Mouse (Mus musculus): ENCODE data around the gene Gm20388. TPM values are rescaled to one million over a fixed set of nuclear protein-coding genes. Genes with fewer than 3 reads are reported as not detected.
A peak's percentile ranks its signal among the peaks of the same experiment; 100 is the strongest.

Gene Gm20388
- total and polyA plus RNA-seq, 2 experiments from 2014 or later = 51.3 TPM; not detected in 1

- H3K4me2 ChIP-seq (ENCODE audit: low read depth) = no peak overlapping the region
- no peak overlapping the region for H3K9ac ChIP-seq
- no peak overlapping the region for H3K4me3 ChIP-seq (ENCODE audit: low read depth, low read length)
- no peak for ATAC-seq
- 82% methylated on average over 7 of the region's 7 CpGs for WGBS
- no peak for DNase-seq
- H3K9me3 ChIP-seq (ENCODE audit: low read length) = no peaks in the 10 kb centered on the region
- H3K4me1 ChIP-seq (ENCODE audit: insufficient read depth) = no peaks in the 10 kb centered on the region
- no peak overlapping the region for H3K27ac ChIP-seq (ENCODE audit: low read depth, low read length)
- H3K27me3 ChIP-seq (ENCODE audit: insufficient read depth, low read length) = no peaks in the 10 kb centered on the region
- no peak for TF ChIP-seq CTCF (IDR thresholded peaks at IDR 0.05; ENCODE audit: low read depth)
- H3K36me3 ChIP-seq (ENCODE audit: insufficient read depth) = peaks cover 65% of the 10 kb centered on the region
Measured at GRCm38 (mm10) chr8:123902653-123903052, 3992.0 kb downstream of the Gm20388 start.

DNA sequence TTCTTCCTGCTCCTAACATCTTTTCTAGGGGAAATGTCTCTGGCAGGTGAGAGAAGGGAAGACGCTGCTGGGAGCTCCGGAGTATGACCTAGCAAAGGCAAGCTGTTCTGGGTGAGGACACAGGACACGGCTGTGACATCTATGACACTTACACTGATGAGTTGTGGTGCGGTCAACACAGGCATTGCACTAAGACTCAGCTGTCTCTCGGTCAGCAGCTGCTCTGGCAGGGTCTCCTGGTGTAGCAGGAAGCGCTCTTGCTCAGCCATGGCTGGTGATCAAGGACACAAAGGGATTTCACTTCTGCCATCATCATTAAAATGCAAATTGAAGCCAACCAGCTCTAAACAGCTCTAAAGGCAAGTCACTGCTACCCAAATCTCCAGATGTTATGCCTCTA, 3997.0 kb downstream of the Gm20388 start:
- H3K4me2 ChIP-seq (ENCODE audit: low read depth) = no peak overlapping the region
- DNase-seq (no peak), ATAC-seq (no peak)
- 90% methylated on average over 6 of the region's 6 CpGs for WGBS
- no peak overlapping the region for H3K4me3 ChIP-seq (ENCODE audit: low read depth, low read length)
- no peak overlapping the region for H3K9ac ChIP-seq
- H3K27me3 ChIP-seq (ENCODE audit: insufficient read depth, low read length) = no peaks in the 10 kb centered on the region
- no peaks in the 10 kb centered on the region for H3K9me3 ChIP-seq (ENCODE audit: low read length)
- no peak for TF ChIP-seq CTCF (IDR thresholded peaks at IDR 0.05; ENCODE audit: low read depth)
- peaks cover 71% of the 10 kb centered on the region for H3K36me3 ChIP-seq (ENCODE audit: insufficient read depth)
- H3K27ac ChIP-seq (ENCODE audit: low read depth, low read length) = no peak overlapping the region
- H3K4me1 ChIP-seq (ENCODE audit: insufficient read depth) = no peaks in the 10 kb centered on the region

GRCm38 (mm10) chr8:123912265-123912664, 4001.6 kb downstream of the Gm20388 start:
- WGBS = 90% methylated on average over 4 of the region's 4 CpGs
- H3K4me3 ChIP-seq (ENCODE audit: low read depth, low read length) = no peak overlapping the region
- H3K27ac ChIP-seq (ENCODE audit: low read depth, low read length) = no peak overlapping the region
- H3K9ac ChIP-seq = no peak overlapping the region
- DNase-seq (no peak), ATAC-seq (no peak)
- no peaks in the 10 kb centered on the region for H3K27me3 ChIP-seq (ENCODE audit: insufficient read depth, low read length)
- no peak for TF ChIP-seq CTCF (IDR thresholded peaks at IDR 0.05; ENCODE audit: low read depth)
- no peak overlapping the region for H3K4me2 ChIP-seq (ENCODE audit: low read depth)
- H3K4me1 ChIP-seq (ENCODE audit: insufficient read depth) = no peaks in the 10 kb centered on the region
- peaks cover 72% of the 10 kb centered on the region for H3K36me3 ChIP-seq (ENCODE audit: insufficient read depth)
- no peaks in the 10 kb centered on the region for H3K9me3 ChIP-seq (ENCODE audit: low read length)

DNA sequence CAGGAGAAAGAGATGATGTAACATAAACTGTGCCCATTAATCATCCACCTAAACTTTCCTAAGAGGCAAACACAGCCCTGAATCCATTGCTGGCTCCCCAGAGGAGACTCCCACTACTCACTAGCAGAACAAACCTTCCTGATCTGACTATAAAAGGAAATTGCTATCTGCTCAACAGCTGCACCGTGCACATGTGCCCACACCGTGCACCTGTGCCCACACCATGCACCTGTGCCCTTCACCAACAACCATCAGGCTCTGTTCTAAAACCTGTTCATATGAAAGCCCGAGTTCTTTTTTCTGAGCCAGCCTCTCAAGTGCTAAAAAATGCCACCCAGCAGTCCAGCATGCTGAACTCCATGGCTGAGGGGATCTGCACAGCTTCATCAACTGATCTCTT, 4004.0 kb downstream of the Gm20388 start:
- Histone ChIP-seq H3K36me3 (ENCODE audit: insufficient read depth) (peaks cover 80% of the 10 kb centered on the region), H3K4me1 (ENCODE audit: insufficient read depth) (no peaks in the 10 kb centered on the region), H3K4me2 (ENCODE audit: low read depth) (no peak overlapping the region), H3K27me3 (ENCODE audit: insufficient read depth, low read length) (no peaks in the 10 kb centered on the region), H3K9ac (no peak overlapping the region), H3K4me3 (ENCODE audit: low read depth, low read length) (no peak overlapping the region), H3K9me3 (ENCODE audit: low read length) (no peaks in the 10 kb centered on the region), H3K27ac (ENCODE audit: low read depth, low read length) (no peak overlapping the region)
- ATAC-seq (no peak), DNase-seq (no peak)
- no peak for TF ChIP-seq CTCF (IDR thresholded peaks at IDR 0.05; ENCODE audit: low read depth)
- WGBS = 93% methylated on average over 3 of the region's 3 CpGs

GRCm38 (mm10) chr8:123924719-123925118, 4014.1 kb downstream of the Gm20388 start:
- H3K27me3 ChIP-seq (ENCODE audit: insufficient read depth, low read length) = no peaks in the 10 kb centered on the region
- peak; percentile 89 for DNase-seq
- H3K4me1 ChIP-seq (ENCODE audit: insufficient read depth) = no peaks in the 10 kb centered on the region
- H3K4me3 ChIP-seq (ENCODE audit: low read depth, low read length) = no peak overlapping the region
- peak; percentile 92 for ATAC-seq
- WGBS = 6% methylated on average over 2 of the region's 2 CpGs
- H3K36me3 ChIP-seq (ENCODE audit: insufficient read depth) = peaks cover 62% of the 10 kb centered on the region
- H3K9me3 ChIP-seq (ENCODE audit: low read length) = no peaks in the 10 kb centered on the region
- no peak overlapping the region for H3K9ac ChIP-seq
- peak; percentile 94 for TF ChIP-seq CTCF (IDR thresholded peaks at IDR 0.05; ENCODE audit: low read depth)
- no peak overlapping the region for H3K27ac ChIP-seq (ENCODE audit: low read depth, low read length)
- H3K4me2 ChIP-seq (ENCODE audit: low read depth) = no peak overlapping the region

GRCm38 (mm10) chr8:123925671-123926070, 4015.0 kb downstream of the Gm20388 start:
- no peak overlapping the region for H3K4me3 ChIP-seq (ENCODE audit: low read depth, low read length)
- no peaks in the 10 kb centered on the region for H3K27me3 ChIP-seq (ENCODE audit: insufficient read depth, low read length)
- H3K4me2 ChIP-seq (ENCODE audit: low read depth) = no peak overlapping the region
- no peaks in the 10 kb centered on the region for H3K4me1 ChIP-seq (ENCODE audit: insufficient read depth)
- H3K36me3 ChIP-seq (ENCODE audit: insufficient read depth) = peaks cover 61% of the 10 kb centered on the region
- WGBS = 83% methylated on average over 3 of the region's 3 CpGs
- TF ChIP-seq CTCF (IDR thresholded peaks at IDR 0.05; ENCODE audit: low read depth) = no peak
- no peak for DNase-seq
- no peak for ATAC-seq
- H3K27ac ChIP-seq (ENCODE audit: low read depth, low read length) = no peak overlapping the region
- H3K9me3 ChIP-seq (ENCODE audit: low read length) = no peaks in the 10 kb centered on the region
- H3K9ac ChIP-seq = no peak overlapping the region

- Histone ChIP-seq H3K36me3 (ENCODE audit: insufficient read depth) (peaks cover 60% of the 10 kb centered on the region), H3K4me2 (ENCODE audit: low read depth) (no peak overlapping the region), H3K27ac (ENCODE audit: low read depth, low read length) (no peak overlapping the region), H3K9me3 (ENCODE audit: low read length) (no peaks in the 10 kb centered on the region), H3K4me3 (ENCODE audit: low read depth, low read length) (no peak overlapping the region), H3K27me3 (ENCODE audit: insufficient read depth, low read length) (no peaks in the 10 kb centered on the region), H3K9ac (no peak overlapping the region), H3K4me1 (ENCODE audit: insufficient read depth) (no peaks in the 10 kb centered on the region)
- WGBS = 94% methylated on average over 7 of the region's 7 CpGs
- DNase-seq (no peak), ATAC-seq (no peak)
- TF ChIP-seq CTCF (IDR thresholded peaks at IDR 0.05; ENCODE audit: low read depth) = no peak
Measured at GRCm38 (mm10) chr8:123929026-123929425, 4018.4 kb downstream of the Gm20388 start.

Data from forebrain, postnatal 0 days (tissue).